Mouse (Mus musculus): ENCODE measurements at regions not wholly inside any gene's neighbourhood (a gene's known extent, or its start where the extent isn't known, plus 50 kb on each side); places are given as distances from the start of the nearest gene placed in this dataset.

DNA sequence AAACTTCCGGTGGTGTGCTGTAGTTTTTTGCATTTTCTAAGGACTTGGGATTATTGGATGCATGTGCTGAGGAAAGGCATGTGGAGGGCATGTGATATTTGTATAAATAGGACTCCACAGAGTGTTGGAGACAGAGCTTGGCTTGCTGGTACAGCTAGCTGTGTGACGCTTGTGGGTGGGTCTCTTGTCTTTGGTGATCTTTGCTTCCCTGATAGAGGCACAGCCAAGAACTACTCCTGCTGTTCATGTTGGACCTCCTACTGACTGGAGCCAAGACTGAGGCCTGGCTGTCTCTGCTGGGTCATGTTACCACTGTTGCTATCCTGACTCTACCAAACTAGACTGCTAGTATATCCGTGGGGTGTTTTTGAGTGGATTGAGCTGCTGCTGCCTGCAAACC lies 103.1 kb upstream of the Syndig1 start:
- no peak for DNase-seq

DNA sequence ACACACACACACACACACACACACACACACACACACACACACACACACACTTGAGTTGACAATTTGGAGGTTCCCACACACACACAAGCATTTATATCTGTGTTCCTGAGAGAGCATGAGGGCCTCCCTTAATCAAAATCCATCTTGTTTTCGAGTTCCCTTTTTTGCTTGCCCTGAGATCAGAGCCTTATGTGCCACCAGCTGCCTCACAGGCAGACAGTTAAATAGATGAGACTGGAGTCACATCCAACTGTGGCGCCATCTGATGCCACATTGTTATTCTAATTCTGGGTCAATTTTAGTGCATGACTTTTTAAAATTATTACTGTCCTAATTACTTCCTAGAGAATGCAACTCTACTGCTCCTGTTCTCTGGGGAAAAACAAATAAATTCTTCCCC lies 91.2 kb upstream of the Syndig1 start:
- DNase-seq = no peak

DNA sequence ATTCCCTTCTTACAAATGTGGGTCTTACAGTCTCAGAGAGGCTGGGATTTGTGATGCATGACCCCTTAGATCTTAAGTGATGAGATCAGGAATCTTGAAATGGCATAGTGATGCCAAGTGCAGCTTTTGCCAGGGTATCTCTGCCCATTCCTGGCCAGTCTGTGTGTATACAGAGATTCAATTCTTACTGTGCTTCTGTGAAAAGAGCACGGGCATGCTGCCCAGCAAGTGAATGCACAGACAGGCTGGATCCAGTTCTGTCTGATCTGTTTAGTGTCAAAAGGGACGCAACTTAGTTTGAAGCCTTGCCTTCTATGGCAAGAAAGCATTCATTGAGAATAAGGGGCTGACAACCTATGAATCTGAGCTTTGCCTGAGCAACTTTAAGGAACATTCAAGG lies 89.1 kb upstream of the Syndig1 start:
- DNase-seq = no peak

DNA sequence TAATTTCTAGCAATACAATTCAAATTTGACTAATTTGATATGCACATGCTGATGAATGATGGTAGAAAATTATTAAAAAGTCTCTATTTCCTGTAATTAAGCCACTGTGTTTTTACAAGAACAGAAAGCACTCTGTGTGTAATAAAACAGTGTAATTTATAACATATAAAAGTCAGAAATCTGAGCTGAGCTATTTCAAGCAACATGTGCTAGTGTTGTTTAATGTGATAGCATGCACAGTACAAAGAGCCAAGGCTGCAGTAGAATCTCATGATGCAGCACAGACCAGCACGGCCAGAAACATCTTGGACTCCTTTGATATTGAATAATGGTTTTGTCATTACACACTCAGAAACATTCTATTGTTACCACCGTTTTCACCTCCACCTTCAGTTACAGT lies 86.3 kb upstream of the Syndig1 start:
- no peak for DNase-seq

DNA sequence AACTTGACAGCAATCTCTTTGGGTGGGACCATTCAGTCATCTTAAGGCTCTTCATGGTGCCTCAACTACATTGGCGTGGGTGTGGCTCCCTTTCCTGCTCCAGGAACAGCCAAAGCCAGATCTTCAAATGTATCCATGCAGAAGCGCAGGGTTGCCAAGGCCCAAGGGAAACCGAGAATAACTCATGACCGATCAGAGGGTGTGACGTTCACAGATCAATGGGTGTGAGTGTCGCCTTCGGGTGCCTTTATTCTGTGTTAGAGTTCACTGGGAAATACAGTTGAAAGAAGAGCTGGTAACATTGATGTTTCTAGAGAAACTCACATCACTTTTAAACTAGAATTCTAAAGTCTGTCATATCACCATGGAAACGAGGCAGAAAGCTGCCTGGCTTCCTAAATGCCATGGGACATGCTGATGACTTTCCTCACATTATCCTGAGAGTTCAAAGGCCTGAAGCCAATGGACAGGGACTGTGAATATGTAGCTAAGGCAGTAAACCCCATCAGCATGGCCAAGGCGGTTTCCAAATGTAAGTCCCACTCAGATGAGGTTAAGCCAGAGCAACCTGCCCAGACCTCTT lies 80.7 kb upstream of the Syndig1 start:
- no peak for DNase-seq

DNA sequence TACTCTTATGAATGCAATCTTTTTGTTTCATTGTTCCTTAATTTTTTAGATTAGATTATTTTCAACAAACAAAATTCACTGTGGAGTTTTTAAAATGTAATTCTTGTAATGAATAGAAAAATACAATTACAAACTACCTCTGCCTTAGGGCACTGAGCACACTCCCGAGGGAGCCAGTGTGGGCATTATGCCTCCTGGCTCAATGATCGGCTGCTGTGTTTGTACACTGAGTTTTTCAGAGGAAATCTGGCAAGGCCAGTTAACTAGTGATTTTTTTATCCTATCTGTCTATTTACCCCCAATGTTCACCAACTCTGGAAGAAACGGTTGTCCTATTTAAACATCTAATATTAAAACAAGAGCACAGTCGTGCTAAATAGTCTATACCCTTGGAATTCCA lies 69.9 kb upstream of the Syndig1 start:
- no peak for DNase-seq

DNA sequence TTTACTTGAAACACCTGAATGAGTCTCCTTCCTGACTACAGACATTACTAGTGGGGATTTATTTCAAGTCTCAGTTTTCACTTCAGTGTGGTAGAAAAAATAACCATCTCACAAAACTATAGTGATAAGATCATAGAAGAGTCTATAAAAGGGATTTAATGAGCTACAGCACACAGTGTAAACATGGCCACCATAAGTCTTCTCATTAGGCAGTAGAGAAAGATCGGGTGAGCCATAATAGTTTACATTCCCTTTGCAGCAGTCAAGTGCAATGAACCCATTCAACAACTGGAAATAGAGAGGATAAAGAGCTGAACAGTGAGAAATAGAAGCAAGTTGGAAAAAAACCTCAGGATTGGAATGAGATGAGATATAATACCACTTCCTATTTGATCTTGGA lies 65.1 kb upstream of the Syndig1 start:
- no peak for DNase-seq

DNA sequence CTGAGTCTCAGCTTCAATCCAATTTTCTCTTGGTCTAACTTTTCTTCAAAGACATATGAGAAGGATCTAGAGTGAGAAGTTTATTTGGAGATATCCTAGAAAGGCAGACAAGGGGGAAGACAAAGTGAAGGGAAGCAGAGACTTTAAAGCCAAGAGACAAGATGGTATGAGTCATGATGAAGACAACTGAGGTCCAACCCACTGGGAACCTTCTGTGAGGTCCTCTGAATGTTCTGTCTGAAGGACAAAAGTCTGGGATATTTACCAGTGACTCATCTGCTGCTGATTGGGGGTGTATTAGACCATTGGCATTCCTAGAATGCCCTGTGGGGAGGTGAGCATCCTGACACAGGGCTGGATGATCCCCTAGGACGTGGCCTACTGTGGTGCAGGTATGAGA lies 61.0 kb upstream of the Syndig1 start:
- no peak for DNase-seq

DNA sequence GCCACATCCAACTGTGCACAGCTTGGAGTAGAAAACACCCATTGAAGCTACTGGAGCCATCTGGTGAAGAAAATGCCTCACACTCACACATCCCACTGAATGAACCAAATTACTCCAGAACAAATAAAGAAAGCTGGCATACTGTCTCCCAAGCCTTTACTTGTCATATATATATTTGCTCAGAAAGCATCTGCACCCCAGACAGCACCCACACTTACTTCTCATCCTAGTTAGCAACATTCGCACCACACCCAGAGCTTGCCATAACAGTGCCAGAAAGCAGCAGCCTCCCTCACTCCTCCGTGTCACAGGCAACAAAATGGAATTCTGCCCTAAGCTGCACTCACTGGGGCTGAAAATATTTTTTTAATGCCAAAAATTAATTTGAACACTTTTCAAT lies 60.5 kb upstream of the Syndig1 start:
- no peak for DNase-seq

DNA sequence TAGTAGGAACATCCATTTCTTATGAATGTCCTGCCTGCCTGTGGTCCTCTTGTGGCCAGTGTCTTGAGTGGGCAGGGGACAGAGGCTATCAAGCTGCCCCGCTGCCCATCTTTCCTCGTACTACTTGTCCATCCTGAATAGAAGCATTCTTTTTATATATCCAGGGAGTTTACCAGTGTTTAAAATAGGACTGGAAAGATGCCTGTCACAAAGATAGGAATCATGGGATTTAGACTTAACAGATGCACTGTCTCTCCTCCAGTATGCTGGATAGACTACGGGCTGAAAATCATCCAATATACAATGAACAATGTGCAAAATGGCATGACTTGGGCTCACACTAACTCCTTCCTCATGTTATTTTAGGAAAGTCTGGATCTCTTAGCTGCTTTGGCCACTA lies 51.7 kb upstream of the Syndig1 start:
- DNase-seq = no peak

All from kidney, adult 11 months (tissue).